Mouse (Mus musculus) kidney, adult 2 months (tissue): ENCODE measurements around the gene Whrn.

Experiments used
- CTCF ChIP-seq: fragments of 200-500 bp; conservative IDR thresholded peaks from 2 replicates; pipeline ENCODE4 v1.5.1; 2011; ENCODE audit warnings: low read depth, mild to moderate bottlenecking, control low read depth, low read length, moderate library complexity, mixed read lengths; ENCODE audit not compliant: insufficient read depth, insufficient read length
- POLR2A ChIP-seq: fragments of 200-500 bp; IDR thresholded peaks from one replicate; pipeline ENCODE4 v1.6.1; 2011; ENCODE audit warnings: low read depth, low read length, control low read depth

DNA sequence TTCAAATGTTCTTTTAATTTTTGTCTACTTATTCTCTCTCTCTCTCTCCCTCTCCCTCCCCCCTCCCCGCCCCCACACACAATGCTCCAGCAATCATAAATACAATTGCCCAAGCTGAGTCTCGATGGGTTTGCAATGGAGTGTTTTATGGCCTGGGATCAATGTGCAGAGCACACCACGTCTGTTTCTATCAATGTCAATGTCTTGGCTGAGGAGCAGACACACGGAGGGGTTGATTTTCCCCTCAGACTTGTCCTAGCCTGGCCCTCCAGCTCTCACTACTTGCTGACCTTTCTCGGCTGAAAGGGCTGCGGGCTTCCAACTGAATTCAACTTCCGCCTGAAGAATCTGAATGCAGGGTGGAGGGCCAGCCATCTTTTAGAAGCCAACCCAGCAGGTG, 12.1 kb downstream of the Whrn start:
- TF ChIP-seq CTCF, result no peak
- no peak for TF ChIP-seq POLR2A
